Mouse (Mus musculus) left cerebral cortex, adult 2 months (tissue): ENCODE measurements around the gene Tmem108. TPM values are rescaled to one million over a fixed set of nuclear protein-coding genes. Genes with fewer than 3 reads are reported as not detected.

Source experiments
- DNase-seq, 2 experiments: peaks; one replicate each; pipeline ENCODE4 v3.0.0; 2021 to 2022; ENCODE audit warnings: low spot score in 2 of 2, mixed read lengths in 1 of 2; ENCODE audit errors: extremely low spot score in 1 of 2
- H3K27ac ChIP-seq: fragments of 200-600 bp; 2 replicates; pipeline ENCODE4 v1.8.1; 2022
- H3K4me3 ChIP-seq: fragments of 200-600 bp; 2 replicates; pipeline ENCODE4 v1.8.1; 2022
- CTCF ChIP-seq: fragments of 200-600 bp; IDR thresholded peaks from 2 replicates; pipeline ENCODE4 v1.8.1; 2022; ENCODE audit warnings: antibody characterized with exemption, mild to moderate bottlenecking, moderate library complexity
- intact Hi-C: fragments of 180-260 bp; cut with DNase I; formaldehyde crosslinking; loops from one replicate; pipeline ENCODE4 v1.15.1; 2025
- total RNA-seq, 2 experiments: library from RNA; stranded (reverse); gene quantifications; 2 replicates each; pipeline ENCODE4 v1.2.3; 2021

The Tmem108 gene
- total RNA-seq, 2 experiments from 2014 or later = 30.3 to 31.1 TPM

- no peak for DNase-seq
- intact Hi-C loops = no loop called here
- no peak overlapping the region for H3K27ac ChIP-seq
- H3K4me3 ChIP-seq = no peak overlapping the region
- no peak for TF ChIP-seq CTCF
These were observed 236.5 kb downstream of the Tmem108 start for GRCm38 (mm10) chr9:103525041-103525537.

GRCm38 (mm10) chr9:103524600-103524999 lies 237.0 kb downstream of the Tmem108 start:
- no peak for DNase-seq
- Histone ChIP-seq H3K4me3 (no peak overlapping the region), H3K27ac (peak overlapping the region; percentile 65; the same call in 1 of the 2 replicates)
- TF ChIP-seq CTCF = no peak; the same call in 1 of the 2 replicates
- intact Hi-C loops = no loop called here

DNA sequence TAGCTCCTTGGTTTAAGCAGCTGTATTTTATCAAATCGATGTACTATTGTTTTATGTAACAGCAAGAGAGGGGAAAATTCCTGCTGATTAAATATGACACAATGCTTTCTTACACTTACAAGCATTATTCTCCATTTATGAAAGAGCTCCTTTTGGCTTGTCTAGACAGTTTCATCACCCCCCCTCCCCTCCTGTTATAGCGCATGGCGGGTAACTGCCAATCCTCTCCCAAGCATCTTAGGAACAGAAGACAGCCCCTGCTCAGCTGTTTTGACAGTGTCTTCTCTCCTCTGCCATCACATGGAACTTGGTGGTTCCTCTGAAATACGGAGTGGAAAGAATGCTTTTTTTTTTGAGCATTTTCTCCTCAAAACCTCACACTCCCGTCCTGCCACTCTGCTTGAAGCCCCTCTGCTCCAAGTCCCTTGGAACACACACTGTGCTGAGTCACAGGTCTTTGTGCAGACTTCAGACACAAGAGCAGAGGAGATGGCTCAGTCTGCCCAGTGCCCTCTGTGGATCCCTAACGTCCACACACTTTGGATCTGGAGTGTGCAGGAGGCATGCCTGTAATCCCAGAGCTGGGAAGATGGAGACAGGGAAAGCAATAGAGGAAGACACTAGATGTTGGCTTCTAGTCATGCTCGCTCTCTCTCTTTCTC lies 237.8 kb downstream of the Tmem108 start:
- no peak for TF ChIP-seq CTCF
- Histone ChIP-seq H3K4me3 (no peak overlapping the region), H3K27ac (peak overlapping the region; percentile 65)
- intact Hi-C loops = no loop called here
- no peak for DNase-seq

GRCm38 (mm10) chr9:103523008-103523407 lies 238.6 kb downstream of the Tmem108 start:
- H3K27ac ChIP-seq = no peak overlapping the region

DNA sequence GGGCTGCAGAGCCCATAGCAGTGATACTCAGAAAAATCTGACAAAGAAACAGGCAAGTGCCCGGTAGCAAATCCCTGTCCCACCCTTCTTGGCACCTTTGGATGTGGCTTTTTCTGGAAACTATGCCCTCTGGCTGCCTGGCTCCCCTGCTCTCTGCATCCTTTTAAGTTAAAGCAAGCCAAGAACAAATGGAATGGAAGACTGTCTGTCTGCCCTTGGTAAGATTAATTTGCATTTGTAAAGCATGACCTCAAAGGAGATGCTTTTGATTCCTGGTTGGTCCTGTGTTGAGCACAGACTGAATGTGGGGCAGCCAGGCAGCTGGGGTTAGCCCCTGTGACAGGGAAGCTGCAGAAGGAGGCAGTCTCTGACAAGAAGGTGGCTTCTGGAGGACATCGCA lies 247.8 kb downstream of the Tmem108 start:
- H3K27ac ChIP-seq = no peak overlapping the region
- intact Hi-C loops = no loop called here
- DNase-seq = no peak
- no peak for TF ChIP-seq CTCF
- no peak overlapping the region for H3K4me3 ChIP-seq

More at GRCm38 (mm10) chr9:103523008-103523407, 238.6 kb downstream of the Tmem108 start:
- H3K4me3 ChIP-seq = no peak overlapping the region
- TF ChIP-seq CTCF = no peak
- intact Hi-C loops = no loop called here
- no peak for DNase-seq

DNA sequence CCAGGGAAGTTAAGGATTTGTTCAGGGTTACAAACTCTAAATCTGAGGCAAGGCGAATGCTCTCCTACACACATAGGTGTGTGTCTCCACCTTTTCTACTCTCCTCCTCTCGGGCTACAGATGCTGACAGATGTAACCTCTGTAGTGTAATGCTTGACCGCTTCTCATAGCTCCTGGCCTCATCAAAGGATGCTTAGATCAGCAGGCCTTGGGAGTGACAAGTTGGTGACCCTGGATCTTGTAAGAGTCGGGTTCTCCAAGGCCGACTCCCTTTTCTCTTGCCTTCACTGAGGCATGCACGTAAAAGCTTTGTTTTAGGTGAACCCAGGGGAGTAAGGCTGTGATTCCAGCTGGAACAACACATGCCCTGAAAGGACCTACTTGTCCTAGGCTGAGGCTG lies 249.4 kb downstream of the Tmem108 start:
- Histone ChIP-seq H3K4me3 (no peak overlapping the region), H3K27ac (no peak overlapping the region)
- no peak for TF ChIP-seq CTCF
- DNase-seq = no peak
- intact Hi-C loops = no loop called here

- DNase-seq = no peak
- TF ChIP-seq CTCF = no peak
- intact Hi-C loops = no loop called here
- Histone ChIP-seq H3K4me3 (no peak overlapping the region), H3K27ac (no peak overlapping the region)
These were observed 254.6 kb downstream of the Tmem108 start for GRCm38 (mm10) chr9:103506968-103507584.

DNA sequence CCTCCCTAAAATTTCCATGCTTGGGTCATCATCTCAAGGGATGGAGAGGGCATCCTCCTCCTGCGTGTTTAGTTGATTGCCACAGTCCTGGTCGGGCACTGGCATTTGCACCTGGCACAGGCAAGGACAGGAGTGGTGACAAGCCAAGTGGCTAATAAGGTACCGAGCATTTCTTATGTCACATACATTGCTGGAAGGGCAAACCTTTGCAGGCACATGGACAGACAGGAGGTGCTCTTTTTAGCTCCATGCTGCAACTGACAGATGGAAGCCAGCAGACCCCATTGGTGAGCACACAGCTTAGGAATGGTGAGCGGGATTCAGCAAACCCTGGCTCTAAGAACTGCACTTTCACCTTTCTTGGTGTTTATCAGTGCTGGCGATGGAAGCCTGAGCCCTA lies 256.6 kb downstream of the Tmem108 start:
- H3K27ac ChIP-seq = no peak overlapping the region; the same call in 1 of the 2 replicates
- no peak for TF ChIP-seq CTCF
- intact Hi-C loops = no loop called here
- no peak for DNase-seq
- H3K4me3 ChIP-seq = no peak overlapping the region

DNA sequence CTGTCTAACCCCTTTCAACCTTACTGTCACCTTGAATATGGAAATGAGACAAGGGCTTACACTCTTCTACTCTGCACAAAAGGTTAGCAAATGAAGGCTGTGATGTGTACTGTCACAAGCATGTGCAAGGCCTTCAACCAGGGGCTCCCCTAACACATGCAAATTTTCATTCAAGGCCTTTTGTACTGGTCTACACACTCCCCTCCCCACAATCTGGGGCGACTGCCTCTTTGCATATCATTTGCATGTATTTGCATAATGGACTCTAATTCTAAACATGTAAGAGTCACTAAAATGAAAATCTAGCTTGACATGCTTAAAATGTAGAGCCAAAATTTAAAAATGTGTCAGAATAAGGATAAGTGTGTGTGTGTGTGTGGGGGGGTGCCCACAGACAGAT lies 257.0 kb downstream of the Tmem108 start:
- no peak overlapping the region for H3K27ac ChIP-seq
- H3K4me3 ChIP-seq = no peak overlapping the region
- intact Hi-C loops = loop anchor here (5.0 kb wide), 2 partner anchors 43 to 93 kb away; no protein-coding TSS in a partner anchor
- no peak for DNase-seq
- no peak for TF ChIP-seq CTCF

GRCm38 (mm10) chr9:103503586-103504298 lies 257.9 kb downstream of the Tmem108 start:
- intact Hi-C loops = loop anchor here (5.0 kb wide), 2 partner anchors 44 to 94 kb away; no protein-coding TSS in a partner anchor
- H3K27ac ChIP-seq = no peak overlapping the region
- no peak for TF ChIP-seq CTCF
- DNase-seq = no peak
- H3K4me3 ChIP-seq = no peak overlapping the region

GRCm38 (mm10) chr9:103502655-103503054 lies 259.0 kb downstream of the Tmem108 start:
- Histone ChIP-seq H3K27ac (no peak overlapping the region), H3K4me3 (no peak overlapping the region)
- intact Hi-C loops = loop anchor here (5.0 kb wide), 2 partner anchors 45 to 95 kb away; no protein-coding TSS in a partner anchor
- DNase-seq = no peak
- TF ChIP-seq CTCF = no peak

GRCm38 (mm10) chr9:103501861-103502364 lies 259.7 kb downstream of the Tmem108 start:
- Histone ChIP-seq H3K4me3 (no peak overlapping the region), H3K27ac (peak overlapping the region; percentile 40; the same call in 1 of the 2 replicates)
- DNase-seq = peak; percentile 59 to 60
- no peak for TF ChIP-seq CTCF
- intact Hi-C loops = loop anchor here (5.0 kb wide), 2 partner anchors 45 to 95 kb away; no protein-coding TSS in a partner anchor
